Mouse (Mus musculus): ENCODE measurements around the gene Atp8b3. TPM values are rescaled to one million over a fixed set of nuclear protein-coding genes. Genes with fewer than 3 reads are reported as not detected.

Atp8b3 gene
- total and polyA plus RNA-seq, 3 experiments, result 0.39 TPM; not detected in 2

GRCm38 (mm10) chr10:80561116-80561944 is 22.4 kb upstream of the Atp8b3 start, which contains the start of gene Rexo1:
Gene Rexo1 (minus strand): TSS chr10:80561560.
- intact Hi-C loops (cut with DNase I), result loop anchor here (1.0 kb wide), 1 partner anchor 115 kb away; no protein-coding TSS in a partner anchor
- TF ChIP-seq POLR2A (IDR thresholded peaks at IDR 0.05; ENCODE audit: insufficient read depth, low read depth, low read length) (peak; percentile 35; the same call in 1 of the 2 replicates), CTCF (IDR thresholded peaks at IDR 0.05) (peak; percentile 94), EP300 (IDR thresholded peaks at IDR 0.05; ENCODE audit: insufficient read depth, low read depth, low read length) (peak; percentile 72)

GRCm38 (mm10) chr10:80560621-80561020 is 21.7 kb upstream of the Atp8b3 start:
- peak overlapping the region; percentile 99 for H3K27ac ChIP-seq
- TF ChIP-seq CTCF (IDR thresholded peaks at IDR 0.05) (no peak), EP300 (IDR thresholded peaks at IDR 0.05; ENCODE audit: insufficient read depth, low read depth, low read length) (no peak), POLR2A (IDR thresholded peaks at IDR 0.05; ENCODE audit: insufficient read depth, low read depth, low read length) (no peak)
- WGBS, result 1% methylated on average over 13 of the region's 13 CpGs

More at GRCm38 (mm10) chr10:80561116-80561944, 22.4 kb upstream of the Atp8b3 start, which contains the start of gene Rexo1:
- 1% methylated on average over 72 of the region's 72 CpGs for WGBS
- Histone ChIP-seq H3K27ac (peak within 1 kb of the TSS; percentile 99), H3K79me2 (replicated peaks; ENCODE audit: control insufficient read depth, insufficient read depth, low read length) (peaks cover 24% of the 10 kb centered on the region), H3K4me1 (ENCODE audit: control insufficient read depth, insufficient read depth, low read length) (peaks cover 20% of the 10 kb centered on the region), H3K9ac (ENCODE audit: low read depth, low read length) (peak within 1 kb of the TSS; percentile 98), H3K4me3 (peak within 1 kb of the TSS; percentile 97), H3K27me3 (ENCODE audit: control insufficient read depth, insufficient read depth, low read length) (no peaks in the 10 kb centered on the region), H3K36me3 (ENCODE audit: control insufficient read depth, insufficient read depth, low read length) (peaks cover 5% of the 10 kb centered on the region; the same call in 1 of the 2 replicates)
- DNase-seq, result peak; percentile 94 to 95

GRCm38 (mm10) chr10:80559431-80559830 is 20.5 kb upstream of the Atp8b3 start:
- intact Hi-C loops (cut with DNase I), result loop anchor here (5.0 to 10.0 kb wide), 2 partner anchors 52 to 265 kb away; partner anchors contain the start of genes Apc2 and Rps15
- Histone ChIP-seq H3K4me1 (ENCODE audit: control insufficient read depth, insufficient read depth, low read length) (peaks cover 20% of the 10 kb centered on the region), H3K27ac (no peak overlapping the region), H3K4me3 (no peak overlapping the region), H3K79me2 (replicated peaks; ENCODE audit: control insufficient read depth, insufficient read depth, low read length) (peaks cover 27% of the 10 kb centered on the region), H3K9ac (ENCODE audit: low read depth, low read length) (no peak overlapping the region), H3K27me3 (ENCODE audit: control insufficient read depth, insufficient read depth, low read length) (no peaks in the 10 kb centered on the region), H3K36me3 (ENCODE audit: control insufficient read depth, insufficient read depth, low read length) (peaks cover 5% of the 10 kb centered on the region; the same call in 1 of the 2 replicates)
- no peak for DNase-seq
- 86% methylated on average over 7 of the region's 7 CpGs for WGBS
- no peak for TF ChIP-seq POLR2A (IDR thresholded peaks at IDR 0.05; ENCODE audit: insufficient read depth, low read depth, low read length)
- TF ChIP-seq CTCF (IDR thresholded peaks at IDR 0.05), result no peak
- no peak for TF ChIP-seq EP300 (IDR thresholded peaks at IDR 0.05; ENCODE audit: insufficient read depth, low read depth, low read length)

More at GRCm38 (mm10) chr10:80560621-80561020, 21.7 kb upstream of the Atp8b3 start:
- Histone ChIP-seq H3K36me3 (ENCODE audit: control insufficient read depth, insufficient read depth, low read length) (peaks cover 5% of the 10 kb centered on the region; the same call in 1 of the 2 replicates), H3K4me3 (peak overlapping the region; percentile 97), H3K27me3 (ENCODE audit: control insufficient read depth, insufficient read depth, low read length) (no peaks in the 10 kb centered on the region), H3K79me2 (replicated peaks; ENCODE audit: control insufficient read depth, insufficient read depth, low read length) (peaks cover 25% of the 10 kb centered on the region), H3K9ac (ENCODE audit: low read depth, low read length) (peak overlapping the region; percentile 98), H3K4me1 (ENCODE audit: control insufficient read depth, insufficient read depth, low read length) (peaks cover 20% of the 10 kb centered on the region)
- DNase-seq, result no peak
- intact Hi-C loops (cut with DNase I), result loop anchor here (1.0 kb wide), 1 partner anchor 114 kb away; no protein-coding TSS in a partner anchor

GRCm38 (mm10) chr10:80557346-80557965 is 18.5 kb upstream of the Atp8b3 start:
- Histone ChIP-seq H3K4me1 (ENCODE audit: control insufficient read depth, insufficient read depth, low read length) (peaks cover 28% of the 10 kb centered on the region), H3K9ac (ENCODE audit: low read depth, low read length) (no peak overlapping the region), H3K36me3 (ENCODE audit: control insufficient read depth, insufficient read depth, low read length) (peaks cover 5% of the 10 kb centered on the region; the same call in 1 of the 2 replicates), H3K79me2 (replicated peaks; ENCODE audit: control insufficient read depth, insufficient read depth, low read length) (peaks cover 31% of the 10 kb centered on the region), H3K27me3 (ENCODE audit: control insufficient read depth, insufficient read depth, low read length) (no peaks in the 10 kb centered on the region), H3K27ac (no peak overlapping the region), H3K4me3 (no peak overlapping the region)
- 16% methylated on average over 5 of the region's 5 CpGs for WGBS
- intact Hi-C loops (cut with DNase I), result loop anchor here (5.0 to 10.0 kb wide), 2 partner anchors 50 to 263 kb away; partner anchors contain the start of genes Apc2 and Rps15
- TF ChIP-seq EP300 (IDR thresholded peaks at IDR 0.05; ENCODE audit: insufficient read depth, low read depth, low read length) (no peak), POLR2A (IDR thresholded peaks at IDR 0.05; ENCODE audit: insufficient read depth, low read depth, low read length) (no peak), CTCF (IDR thresholded peaks at IDR 0.05) (peak; percentile 82)
- DNase-seq, result peak; percentile 71 to 80

- TF ChIP-seq POLR2A (IDR thresholded peaks at IDR 0.05; ENCODE audit: insufficient read depth, low read depth, low read length), result no peak
- TF ChIP-seq EP300 (IDR thresholded peaks at IDR 0.05; ENCODE audit: insufficient read depth, low read depth, low read length), result no peak
- no peak for TF ChIP-seq CTCF (IDR thresholded peaks at IDR 0.05)
- intact Hi-C loops (cut with DNase I), result loop anchor here (10.0 kb wide), 1 partner anchor 259 kb away; the partner anchor contains the start of genes Apc2 and Rps15
- Histone ChIP-seq H3K4me3 (no peak overlapping the region), H3K27me3 (ENCODE audit: control insufficient read depth, insufficient read depth, low read length) (no peaks in the 10 kb centered on the region), H3K27ac (no peak overlapping the region), H3K9ac (ENCODE audit: low read depth, low read length) (no peak overlapping the region; the same call in 1 of the 2 replicates), H3K79me2 (replicated peaks; ENCODE audit: control insufficient read depth, insufficient read depth, low read length) (peaks cover 16% of the 10 kb centered on the region), H3K4me1 (ENCODE audit: control insufficient read depth, insufficient read depth, low read length) (peaks cover 19% of the 10 kb centered on the region), H3K36me3 (ENCODE audit: control insufficient read depth, insufficient read depth, low read length) (no peaks in the 10 kb centered on the region)
- 55% methylated on average over 6 of the region's 6 CpGs for WGBS
- no peak for DNase-seq
Observed at GRCm38 (mm10) chr10:80553997-80554396, 15.1 kb upstream of the Atp8b3 start.
